Mouse (Mus musculus): Measurements from ENCODE around the gene Gcnt2.
A peak's percentile ranks its signal among the peaks of the same experiment; 100 is the strongest.

GRCm38 (mm10) chr13:40977609-40978008, 118.1 kb downstream of the Gcnt2 start:
- TF ChIP-seq CTCF (IDR thresholded peaks at IDR 0.05; ENCODE audit: control insufficient read depth, insufficient read depth, insufficient read length) (peak; percentile 31), CEBPB (IDR thresholded peaks at IDR 0.05; ENCODE audit: low read depth) (no peak), MAX (IDR thresholded peaks at IDR 0.05) (no peak)
